Mouse (Mus musculus) hindbrain, postnatal 0 days (tissue): ENCODE measurements around the gene Dusp28. TPM values are rescaled to one million over a fixed set of nuclear protein-coding genes. Genes with fewer than 3 reads are reported as not detected.

Source experiments
- ATAC-seq: fragments of 200-750 bp; cut with Nextera tagmentation; 2 replicates; pipeline ENCODE4 v1.8.0; 2017; ENCODE audit warnings: mild to moderate bottlenecking, moderate TSS enrichment, moderate library complexity
- DNase-seq: peaks from one replicate; pipeline ENCODE4 v3.0.0-alpha.2; 2015; ENCODE audit warnings: low spot score
- H3K27ac ChIP-seq: fragments of 300-500 bp; sonication (generic); 2 replicates; pipeline ENCODE4 v1.5.1; 2014; ENCODE audit warnings: mild to moderate bottlenecking
- H3K27me3 ChIP-seq: fragments of 300-500 bp; sonication (generic); 2 replicates; pipeline ENCODE4 v1.6.1; 2014; ENCODE audit warnings: low read length, mixed read lengths; ENCODE audit not compliant: insufficient read depth
- H3K36me3 ChIP-seq: fragments of 300-500 bp; sonication (generic); 2 replicates; pipeline ENCODE4 v1.6.1; 2014; ENCODE audit warnings: low read length, mixed read lengths; ENCODE audit not compliant: insufficient read depth
- H3K4me1 ChIP-seq: fragments of 300-500 bp; sonication (generic); 2 replicates; pipeline ENCODE4 v1.6.1; 2014; ENCODE audit warnings: antibody characterized with exemption, low read length, mixed read lengths; ENCODE audit not compliant: insufficient read depth
- H3K4me2 ChIP-seq: fragments of 300-500 bp; sonication (generic); 2 replicates; pipeline ENCODE4 v1.6.1; 2014; ENCODE audit warnings: low read depth, mild to moderate bottlenecking, low read length, moderate library complexity, mixed read lengths
- H3K4me3 ChIP-seq: fragments of 300-500 bp; sonication (generic); 2 replicates; pipeline ENCODE4 v1.5.1; 2014; ENCODE audit warnings: low read length
- H3K9ac ChIP-seq: fragments of 300-500 bp; sonication (generic); replicated peaks from 2 replicates; pipeline ENCODE4 v1.6.1; 2014; ENCODE audit warnings: mild to moderate bottlenecking, low read length, moderate library complexity, mixed read lengths
- H3K9me3 ChIP-seq: fragments of 300-500 bp; sonication (generic); 2 replicates; pipeline ENCODE4 v1.6.1; 2016; ENCODE audit warnings: low read length, mixed read lengths
- CTCF ChIP-seq: IDR thresholded peaks from 2 replicates; pipeline ENCODE4 v1.5.1; 2016; ENCODE audit warnings: antibody characterized with exemption, control low read depth, low read depth
- WGBS: fragments of 180-500 bp; shearing (Covaris S2); extraction: QIAGEN DNeasy Blood & Tissue Kit; methylation state at CpG from one replicate; pipeline ENCODE4 v1.1.7; 2014; 5-methylcytosine and 5-hydroxymethylcytosine counted together
- polyA plus RNA-seq: library from polyadenylated mRNA; unstranded; fragments of >200 nt; fragmentation: Nextera tagmentation; extraction: Ambion mirVana; gene quantifications from 2 replicates; pipeline ENCODE4 v1.2.1, GENCODE M21; 2015
- total RNA-seq: library from RNA; depleted of rRNA; stranded (reverse); fragments of >200 nt; gene quantifications from 2 replicates; pipeline ENCODE4 v1.2.3, GENCODE M21; 2014; rRNA removed

The Dusp28 gene
- total RNA-seq (25.2 and 36.6 TPM in 2 replicates), polyA plus RNA-seq (21.9 and 22.8 TPM in 2 replicates)

GRCm38 (mm10) chr1:92906779-92907631, at the start of gene Dusp28:
Gene Dusp28, plus strand, starts transcription at chr1:92906981.
- ATAC-seq, result peak; percentile 84
- no peaks in the 10 kb centered on the region for H3K36me3 ChIP-seq
- H3K9me3 ChIP-seq, result no peaks in the 10 kb centered on the region
- no peaks in the 10 kb centered on the region for H3K27me3 ChIP-seq
- H3K4me3 ChIP-seq, result peak within 1 kb of the TSS; percentile 56
- peak; percentile 68 for TF ChIP-seq CTCF
- peaks cover 26% of the 10 kb centered on the region for H3K4me1 ChIP-seq
- WGBS, result 0% methylated on average over 81 of the region's 81 CpGs
- peak within 1 kb of the TSS; percentile 92 for H3K27ac ChIP-seq
- DNase-seq, result peak; percentile 92
- peak within 1 kb of the TSS; percentile 72 for H3K4me2 ChIP-seq
- peak within 1 kb of the TSS; percentile 64 for H3K9ac ChIP-seq

GRCm38 (mm10) chr1:92861503-92861902, 45.3 kb upstream of the Dusp28 start:
- no peaks in the 10 kb centered on the region for H3K4me1 ChIP-seq
- no peaks in the 10 kb centered on the region for H3K27me3 ChIP-seq
- WGBS, result 66% methylated on average over 6 of the region's 6 CpGs
- H3K27ac ChIP-seq, result peak overlapping the region; percentile 48; the same call in 1 of the 2 replicates
- H3K4me2 ChIP-seq, result no peak overlapping the region
- H3K9ac ChIP-seq, result no peak overlapping the region
- ATAC-seq (0 out of 2 replicates have a peak, but pooled peaks have one; percentile 6), DNase-seq (no peak)
- TF ChIP-seq CTCF, result no peak
- no peak overlapping the region for H3K4me3 ChIP-seq
- peaks cover 30% of the 10 kb centered on the region for H3K36me3 ChIP-seq
- no peaks in the 10 kb centered on the region for H3K9me3 ChIP-seq

GRCm38 (mm10) chr1:92863268-92863667, 43.5 kb upstream of the Dusp28 start:
- peaks cover 13% of the 10 kb centered on the region; the same call in 1 of the 2 replicates for H3K36me3 ChIP-seq
- WGBS, result 84% methylated on average over 4 of the region's 4 CpGs

GRCm38 (mm10) chr1:92866170-92866569, 40.6 kb upstream of the Dusp28 start:
- no peak for DNase-seq
- no peak overlapping the region for H3K27ac ChIP-seq
- H3K9me3 ChIP-seq, result no peaks in the 10 kb centered on the region
- no peaks in the 10 kb centered on the region for H3K27me3 ChIP-seq
- TF ChIP-seq CTCF, result no peak
- H3K4me3 ChIP-seq, result no peak overlapping the region
- no peak overlapping the region for H3K9ac ChIP-seq
- no peak overlapping the region for H3K4me2 ChIP-seq
- H3K4me1 ChIP-seq, result no peaks in the 10 kb centered on the region
- ATAC-seq, result no peak
- H3K36me3 ChIP-seq, result no peaks in the 10 kb centered on the region
- 59% methylated on average over 2 of the region's 2 CpGs for WGBS

More at GRCm38 (mm10) chr1:92863268-92863667, 43.5 kb upstream of the Dusp28 start:
- DNase-seq (no peak), ATAC-seq (no peak)
- H3K4me1 ChIP-seq, result no peaks in the 10 kb centered on the region
- H3K9ac ChIP-seq, result no peak overlapping the region
- H3K27me3 ChIP-seq, result no peaks in the 10 kb centered on the region
- H3K4me2 ChIP-seq, result no peak overlapping the region
- no peak overlapping the region for H3K27ac ChIP-seq
- TF ChIP-seq CTCF, result no peak
- H3K4me3 ChIP-seq, result no peak overlapping the region
- H3K9me3 ChIP-seq, result no peaks in the 10 kb centered on the region

GRCm38 (mm10) chr1:92869985-92870384, 36.8 kb upstream of the Dusp28 start:
- 67% methylated on average over 2 of the region's 2 CpGs for WGBS
- ATAC-seq (no peak), DNase-seq (no peak)
- no peaks in the 10 kb centered on the region for H3K36me3 ChIP-seq
- H3K4me2 ChIP-seq, result no peak overlapping the region
- no peak overlapping the region for H3K9ac ChIP-seq
- no peak overlapping the region for H3K27ac ChIP-seq
- no peaks in the 10 kb centered on the region for H3K27me3 ChIP-seq
- no peaks in the 10 kb centered on the region for H3K4me1 ChIP-seq
- H3K4me3 ChIP-seq, result no peak overlapping the region
- no peaks in the 10 kb centered on the region for H3K9me3 ChIP-seq
- no peak for TF ChIP-seq CTCF

- no peaks in the 10 kb centered on the region for H3K27me3 ChIP-seq
- H3K4me1 ChIP-seq, result no peaks in the 10 kb centered on the region
- DNase-seq, result no peak
- no peak overlapping the region for H3K27ac ChIP-seq
- H3K4me2 ChIP-seq, result no peak overlapping the region
- WGBS, result 81% methylated on average over 7 of the region's 7 CpGs
- no peak overlapping the region for H3K4me3 ChIP-seq
- H3K9me3 ChIP-seq, result no peaks in the 10 kb centered on the region
- H3K36me3 ChIP-seq, result no peaks in the 10 kb centered on the region
- no peak for TF ChIP-seq CTCF
- no peak for ATAC-seq
- H3K9ac ChIP-seq, result no peak overlapping the region
Measured at GRCm38 (mm10) chr1:92872666-92873065, 34.1 kb upstream of the Dusp28 start.

GRCm38 (mm10) chr1:92874011-92874410, 32.8 kb upstream of the Dusp28 start:
- Histone ChIP-seq H3K4me1 (0 out of 2 replicates have a peak, but pooled peaks cover under 1% of the 10 kb centered on the region), H3K9ac (no peak overlapping the region), H3K4me2 (no peak overlapping the region), H3K36me3 (no peaks in the 10 kb centered on the region), H3K27ac (no peak overlapping the region), H3K4me3 (no peak overlapping the region), H3K27me3 (no peaks in the 10 kb centered on the region), H3K9me3 (no peaks in the 10 kb centered on the region)
- 67% methylated on average over 3 of the region's 3 CpGs for WGBS
- ATAC-seq, result no peak
- DNase-seq, result no peak
- TF ChIP-seq CTCF, result no peak
